In genomic region chr16:6719027-6719426, GRCm38 (mm10) we compare ENCODE assay signal across 28 mouse cellular contexts.
A peak's percentile ranks its signal among the peaks of the same experiment; 100 is the strongest.
DNase-seq lines count a peak whose midpoint lies in the region; ATAC-seq and TF ChIP-seq lines count a peak whose summit lies in the region.
"Had no signal": no experiment of that assay in that cellular context is flagged by ENCODE, and none has a peak within 500 bp of the region (broad histone marks: within the 10 kb centered on the region; RNA-seq: fewer than 3 reads in every experiment).

No protein-coding gene starts in this region.

- DNase-seq in frontal cortex, postnatal 25 days (ENCODE audit: low spot score in 2 of 2) = no peak
- no peak for DNase-seq in left cerebral cortex, adult 2 months (ENCODE audit: extremely low spot score in 1 of 2, low spot score in 2 of 2)
- DNase-seq in left cerebral cortex, postnatal 25 days (ENCODE audit: low spot score in 2 of 2) = no peak
- peak; percentile 30 for DNase-seq in right cerebral cortex, adult 18-20 months
- DNase-seq in right cerebral cortex, postnatal 10 days (ENCODE audit: low spot score in 2 of 2) = no peak
- no peak for DNase-seq in gastrocnemius, adult 2 months
- DNase-seq: adrenal gland, postnatal 10 days; cerebellum, adult 11-12 months; cerebellum, postnatal 14 days; forebrain, postnatal 0 days; gastrocnemius, postnatal 25 days; heart, adult 11 months; kidney, adult 9 months; kidney, postnatal 14 days; left cerebral cortex, postnatal 4 days; liver, postnatal 0 days; lung, postnatal 4 days; right cerebral cortex, postnatal 14 days had no signal

- TF ChIP-seq CTCF in left cerebral cortex, adult 2 months (IDR thresholded peaks at IDR 0.05) = no peak
- TF ChIP-seq CTCF in gastrocnemius, adult 2 months (IDR thresholded peaks at IDR 0.05) = no peak

- no peak overlapping the region for H3K9ac ChIP-seq in forebrain, embryonic 13.5 days
- H3K9ac ChIP-seq: forebrain, postnatal 0 days; heart, embryonic 15.5 days; liver, embryonic 12.5 days; liver, postnatal 0 days had no signal

- no peaks in the 10 kb centered on the region for H3K27me3 ChIP-seq in forebrain, embryonic 13.5 days
- H3K27me3 ChIP-seq: heart, embryonic 15.5 days; liver, embryonic 12.5 days; megakaryocyte, embryonic 14.5 days; Patski had no signal

- peak; percentile 62 for ATAC-seq in frontal cortex, adult (ENCODE audit: low TSS enrichment)
- ATAC-seq in forebrain, embryonic 13.5 days = no peak
- ATAC-seq: forebrain, postnatal 0 days; intestine, postnatal 0 days; liver, embryonic 12.5 days; liver, postnatal 0 days; lung, postnatal 0 days; Patski had no signal

- peak overlapping the region; percentile 50 for H3K27ac ChIP-seq in left cerebral cortex, adult 2 months
- no peak overlapping the region for H3K27ac ChIP-seq in gastrocnemius, adult 2 months
- no peak overlapping the region for H3K27ac ChIP-seq in forebrain, embryonic 13.5 days
- H3K27ac ChIP-seq: heart, embryonic 10.5 days; heart, embryonic 15.5 days; liver, embryonic 12.5 days had no signal

- peaks cover 7% of the 10 kb centered on the region for H3K4me1 ChIP-seq in forebrain, embryonic 13.5 days
- H3K4me1 ChIP-seq: heart, embryonic 10.5 days; heart, embryonic 15.5 days; liver, embryonic 12.5 days; megakaryocyte, embryonic 14.5 days had no signal

- H3K4me2 ChIP-seq in forebrain, embryonic 13.5 days = no peak overlapping the region
- H3K4me2 ChIP-seq: heart, embryonic 15.5 days; liver, embryonic 12.5 days had no signal

- H3K4me3 ChIP-seq in left cerebral cortex, adult 2 months = no peak overlapping the region
- no peak overlapping the region for H3K4me3 ChIP-seq in gastrocnemius, adult 2 months
- H3K4me3 ChIP-seq in forebrain, embryonic 13.5 days = no peak overlapping the region
- H3K4me3 ChIP-seq: erythroblast, embryonic 14.5 days; heart, embryonic 10.5 days; heart, embryonic 15.5 days; liver, embryonic 12.5 days; megakaryocyte, embryonic 14.5 days had no signal

- H3K36me3 ChIP-seq in forebrain, embryonic 13.5 days (ENCODE audit: poor library complexity, severe bottlenecking) = no peaks in the 10 kb centered on the region
- H3K36me3 ChIP-seq: heart, embryonic 10.5 days; heart, embryonic 15.5 days; liver, embryonic 12.5 days had no signal

- intact Hi-C loops in left cerebral cortex, adult 2 months (cut with DNase I) = no loop called here
- intact Hi-C loops in left cerebral cortex, postnatal 25 days (cut with DNase I) = no loop called here
- intact Hi-C loops in gastrocnemius, adult 2 months (cut with DNase I) = no loop called here

- H3K9me3 ChIP-seq in forebrain, embryonic 13.5 days (replicated peaks) = no peaks in the 10 kb centered on the region
- H3K9me3 ChIP-seq: heart, embryonic 10.5 days; heart, embryonic 15.5 days; liver, embryonic 12.5 days had no signal

- 80% methylated on average over 8 of the region's 8 CpGs for WGBS in forebrain, embryonic 13.5 days
